Mouse (Mus musculus) forebrain, embryonic 11.5 days (tissue): ENCODE results near the gene Pecam1. TPM values are rescaled to one million over a fixed set of nuclear protein-coding genes. Genes with fewer than 3 reads are reported as not detected.
"Not testable (repeated sequence)": the region's sequence is repeated elsewhere in the genome, so short reads cannot be mapped to it uniquely, and the experiment has no call there.

Source experiments
- ATAC-seq: fragments of 200-750 bp; cut with Nextera tagmentation; replicated peaks from 2 replicates; pipeline ENCODE4 v1.8.0; 2017; ENCODE audit warnings: moderate TSS enrichment; ENCODE audit not compliant: low FRiP score
- DNase-seq: peaks from one replicate; pipeline ENCODE4 v3.0.0-alpha.2; 2017; ENCODE audit warnings: low spot score
- H3K27ac ChIP-seq: fragments of 300-500 bp; sonication (generic); 2 replicates; pipeline ENCODE4 v1.5.1; 2014; ENCODE audit warnings: low read depth, low read length
- H3K27me3 ChIP-seq: fragments of 300-500 bp; sonication (generic); 2 replicates; pipeline ENCODE4 v1.6.1; 2014; ENCODE audit warnings: mild to moderate bottlenecking, low read length, mixed read lengths; ENCODE audit not compliant: control insufficient read depth, insufficient read depth
- H3K36me3 ChIP-seq: fragments of 300-500 bp; sonication (generic); 2 replicates; pipeline ENCODE4 v1.6.1; 2014; ENCODE audit warnings: mild to moderate bottlenecking, low read length, moderate library complexity, mixed read lengths; ENCODE audit not compliant: control insufficient read depth, insufficient read depth
- H3K4me1 ChIP-seq: fragments of 300-500 bp; sonication (generic); replicated peaks from 2 replicates; pipeline ENCODE4 v1.6.1; 2014; ENCODE audit warnings: low read length, mixed read lengths; ENCODE audit not compliant: control insufficient read depth, insufficient read depth
- H3K4me2 ChIP-seq: fragments of 300-500 bp; sonication (generic); 2 replicates; pipeline ENCODE4 v1.6.1; 2014; ENCODE audit warnings: low read depth, mild to moderate bottlenecking, low read length, moderate library complexity, mixed read lengths; ENCODE audit not compliant: severe bottlenecking
- H3K4me3 ChIP-seq: fragments of 300-500 bp; sonication (generic); 2 replicates; pipeline ENCODE4 v1.5.1; 2014; ENCODE audit warnings: low read depth, low read length
- H3K9ac ChIP-seq: fragments of 300-500 bp; sonication (generic); 2 replicates; pipeline ENCODE4 v1.6.1; 2014; ENCODE audit warnings: low read length
- H3K9me3 ChIP-seq: fragments of 300-500 bp; sonication (generic); 2 replicates; pipeline ENCODE4 v1.6.1; 2016; ENCODE audit warnings: low read length, mixed read lengths; ENCODE audit not compliant: control insufficient read depth
- WGBS: fragments of 180-500 bp; shearing (Covaris S2); extraction: QIAGEN DNeasy Blood & Tissue Kit; methylation state at CpG from one replicate; pipeline ENCODE4 v1.1.7; 2014; 5-methylcytosine and 5-hydroxymethylcytosine counted together
- polyA plus RNA-seq: library from polyadenylated mRNA; unstranded; fragments of >200 nt; fragmentation: Nextera tagmentation; extraction: Ambion mirVana; gene quantifications from 2 replicates; pipeline ENCODE4 v1.2.1, GENCODE M21; 2014

Gene Pecam1
- polyA plus RNA-seq, 1 experiment from 2014 or later = 18.8 TPM

DNA sequence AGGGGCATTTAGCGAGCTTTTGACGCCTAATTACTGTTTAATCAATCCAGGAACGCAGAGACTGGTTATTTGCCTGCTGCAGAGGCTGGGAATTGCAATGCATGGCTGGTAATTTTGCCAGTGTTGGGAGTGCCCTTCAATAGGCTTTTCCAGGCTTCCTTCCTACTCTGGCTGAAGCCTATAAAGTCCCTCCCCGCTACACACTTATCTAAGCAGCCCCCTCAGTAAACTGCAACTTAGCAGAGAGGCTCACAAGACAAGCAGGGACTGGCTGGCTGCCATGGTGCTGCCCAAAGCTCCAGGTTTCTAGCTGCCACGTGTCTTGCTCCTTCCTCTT lies 111.1 kb downstream of the Pecam1 start:
- Histone ChIP-seq H3K4me1 (peaks cover 10% of the 10 kb centered on the region; the same call in 1 of the 2 replicates), H3K36me3 (no peaks in the 10 kb centered on the region), H3K27me3 (no peaks in the 10 kb centered on the region), H3K4me2 (no peak overlapping the region), H3K9me3 (no peaks in the 10 kb centered on the region), H3K9ac (no peak overlapping the region), H3K27ac (no peak overlapping the region), H3K4me3 (no peak overlapping the region)
- no peak for ATAC-seq
- WGBS = 10% methylated on average over 5 of the region's 5 CpGs
- DNase-seq = no peak

DNA sequence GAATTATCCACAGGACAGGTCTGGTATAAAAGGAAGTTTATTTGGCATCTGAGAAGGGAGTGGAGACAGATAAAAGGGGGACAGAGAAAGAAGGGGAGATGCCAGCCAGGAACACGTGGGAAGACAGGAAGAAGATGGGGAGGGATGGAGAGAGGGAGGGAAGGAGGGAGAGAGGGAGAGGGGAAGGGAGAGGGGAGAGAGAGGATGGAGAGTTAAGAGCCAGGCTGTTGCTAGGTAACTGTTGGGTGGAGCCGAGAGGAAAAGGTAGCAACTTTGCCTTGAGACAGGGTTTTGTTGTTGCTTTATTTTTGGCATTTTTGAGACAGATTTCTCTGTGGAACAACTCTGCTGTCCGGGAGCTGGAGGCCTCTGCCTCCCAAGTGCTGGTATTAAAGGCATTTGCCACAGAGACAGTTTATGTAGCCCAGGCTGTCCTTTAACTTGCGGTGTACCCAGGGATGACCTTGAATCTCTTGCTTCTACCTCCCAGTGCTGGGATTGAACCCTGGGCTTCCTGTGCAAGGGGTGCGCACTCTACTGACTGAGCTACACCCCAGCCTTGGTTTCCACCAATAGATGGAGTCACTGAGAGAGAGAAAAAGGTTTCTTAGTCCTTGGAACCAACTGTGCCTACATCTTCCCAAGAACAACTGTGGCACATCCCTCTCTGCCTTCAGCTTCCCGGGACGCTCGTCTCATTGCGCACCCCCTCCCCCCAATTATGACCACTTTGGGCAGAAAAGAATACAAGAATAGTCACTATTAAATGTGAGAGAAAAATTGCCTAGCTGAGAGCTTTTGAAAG lies 111.7 kb downstream of the Pecam1 start:
- 25% methylated on average over 9 of the region's 9 CpGs for WGBS
- Histone ChIP-seq H3K4me2 (no peak overlapping the region), H3K9me3 (no peaks in the 10 kb centered on the region), H3K4me1 (peaks cover 10% of the 10 kb centered on the region; the same call in 1 of the 2 replicates), H3K36me3 (no peaks in the 10 kb centered on the region), H3K27ac (no peak overlapping the region), H3K4me3 (no peak overlapping the region), H3K27me3 (no peaks in the 10 kb centered on the region), H3K9ac (no peak overlapping the region)
- no peak for ATAC-seq
- DNase-seq = no peak

DNA sequence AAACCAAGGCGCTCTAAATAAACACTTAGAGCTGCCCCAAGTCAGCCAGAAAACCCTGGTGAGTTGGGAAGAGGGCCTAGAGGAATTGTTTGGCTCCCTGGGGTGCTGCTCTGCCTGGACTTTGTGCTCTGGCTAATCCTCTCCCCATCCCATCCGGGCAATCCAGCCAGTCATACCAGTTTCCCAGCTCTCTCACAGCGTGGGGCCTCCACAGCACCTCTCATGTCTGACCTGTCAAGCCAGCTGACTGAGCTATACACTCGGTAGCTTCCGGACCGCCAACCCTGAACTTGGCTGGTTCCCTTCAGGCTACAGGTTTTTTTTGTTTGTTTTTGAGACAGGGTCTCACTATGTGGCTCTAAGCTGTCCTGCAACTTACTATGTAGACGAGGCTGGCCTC lies 112.7 kb downstream of the Pecam1 start:
- Histone ChIP-seq H3K4me2 (no peak overlapping the region), H3K9ac (no peak overlapping the region; the same call in 1 of the 2 replicates), H3K36me3 (no peaks in the 10 kb centered on the region), H3K9me3 (no peaks in the 10 kb centered on the region), H3K27ac (no peak overlapping the region), H3K4me1 (peaks cover 10% of the 10 kb centered on the region; the same call in 1 of the 2 replicates), H3K4me3 (no peak overlapping the region), H3K27me3 (no peaks in the 10 kb centered on the region)
- DNase-seq (no peak), ATAC-seq (no peak)
- 6% methylated on average over 7 of the region's 7 CpGs for WGBS

DNA sequence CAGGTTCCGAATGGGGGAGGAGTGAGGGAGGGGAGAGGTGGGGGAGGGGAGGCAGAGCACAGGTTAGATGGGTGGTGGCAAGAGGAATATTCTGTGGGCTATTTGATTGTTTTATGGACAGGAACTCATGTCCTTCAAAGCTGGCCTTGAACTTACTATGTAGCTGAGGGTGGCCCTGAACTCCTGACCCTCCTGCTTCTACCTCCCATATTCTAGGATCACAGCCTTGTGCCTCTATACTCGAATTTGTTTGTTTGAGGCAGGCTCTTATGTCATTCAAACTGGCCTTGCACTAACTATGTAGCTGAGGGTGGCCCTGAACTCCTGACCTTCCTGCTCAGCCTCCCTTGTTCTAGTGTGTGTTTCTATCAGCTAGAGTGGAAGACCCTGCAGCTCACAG lies 114.5 kb downstream of the Pecam1 start:
- Histone ChIP-seq H3K36me3 (no peaks in the 10 kb centered on the region), H3K4me3 (no peak overlapping the region), H3K9me3 (no peaks in the 10 kb centered on the region), H3K27ac (no peak overlapping the region), H3K4me2 (no peak overlapping the region), H3K4me1 (peaks cover 10% of the 10 kb centered on the region; the same call in 1 of the 2 replicates), H3K27me3 (no peaks in the 10 kb centered on the region), H3K9ac (no peak overlapping the region)
- 64% methylated on average over 2 of the region's 2 CpGs for WGBS
- DNase-seq = no peak
- no peak for ATAC-seq

DNA sequence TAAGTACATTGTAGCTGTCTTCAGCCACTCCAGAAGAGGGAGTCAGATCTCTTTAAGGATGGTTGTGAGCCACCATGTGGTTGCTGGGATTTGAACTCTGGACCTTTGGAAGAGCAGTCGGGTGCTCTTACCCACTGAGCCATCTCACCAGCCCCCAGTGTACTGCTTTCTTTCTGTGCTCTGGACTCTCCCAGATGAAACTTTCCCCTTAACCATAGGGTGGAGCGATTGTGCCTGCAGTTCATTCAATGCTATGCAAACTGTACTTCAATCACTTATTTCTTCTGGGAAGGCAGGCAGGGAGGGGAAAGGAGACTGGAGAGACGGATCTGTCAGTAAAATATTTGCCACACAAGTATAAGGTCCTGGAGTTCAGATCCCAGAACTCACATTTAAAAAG lies 116.3 kb downstream of the Pecam1 start:
- ATAC-seq, H3K9ac ChIP-seq: not testable (repeated sequence)
- WGBS = 90% methylated on average over 3 of the region's 3 CpGs

DNA sequence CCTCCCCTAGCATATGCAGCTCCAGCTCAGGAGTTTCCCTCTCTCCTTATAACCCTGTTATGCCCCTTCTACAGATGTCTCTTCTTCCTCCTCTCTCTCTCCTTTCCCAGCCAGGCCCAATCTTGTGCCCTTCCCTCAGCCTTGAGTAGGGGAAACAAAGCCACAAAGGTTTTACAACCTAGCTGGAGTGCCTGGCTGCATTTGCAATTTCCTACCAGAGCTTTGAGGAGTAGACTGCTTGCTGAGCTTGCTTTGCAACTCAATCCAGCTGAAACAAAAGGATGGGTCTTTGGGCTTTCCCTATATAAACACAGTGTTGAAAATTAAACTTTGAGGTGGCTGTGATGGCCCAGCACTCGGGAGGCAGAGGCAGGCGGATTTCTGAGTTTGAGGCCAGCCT lies 117.0 kb downstream of the Pecam1 start:
- H3K9me3 ChIP-seq = no peaks in the 10 kb centered on the region
- no peaks in the 10 kb centered on the region for H3K36me3 ChIP-seq
- H3K4me3 ChIP-seq = no peak overlapping the region
- DNase-seq (no peak), ATAC-seq (no peak)
- H3K27ac ChIP-seq = no peak overlapping the region
- H3K27me3 ChIP-seq = no peaks in the 10 kb centered on the region
- H3K4me1 ChIP-seq = 0 out of 2 replicates have a peak, but pooled peaks cover 6% of the 10 kb centered on the region
- H3K9ac ChIP-seq = no peak overlapping the region
- H3K4me2 ChIP-seq = no peak overlapping the region
- 97% methylated on average over 2 of the region's 2 CpGs for WGBS

More for the DNA sequence above, 116.3 kb downstream of the Pecam1 start:
- H3K27ac ChIP-seq, H3K27me3 ChIP-seq, H3K4me3 ChIP-seq, H3K4me1 ChIP-seq, H3K9me3 ChIP-seq, DNase-seq, H3K36me3 ChIP-seq, H3K4me2 ChIP-seq: not testable (repeated sequence)

DNA sequence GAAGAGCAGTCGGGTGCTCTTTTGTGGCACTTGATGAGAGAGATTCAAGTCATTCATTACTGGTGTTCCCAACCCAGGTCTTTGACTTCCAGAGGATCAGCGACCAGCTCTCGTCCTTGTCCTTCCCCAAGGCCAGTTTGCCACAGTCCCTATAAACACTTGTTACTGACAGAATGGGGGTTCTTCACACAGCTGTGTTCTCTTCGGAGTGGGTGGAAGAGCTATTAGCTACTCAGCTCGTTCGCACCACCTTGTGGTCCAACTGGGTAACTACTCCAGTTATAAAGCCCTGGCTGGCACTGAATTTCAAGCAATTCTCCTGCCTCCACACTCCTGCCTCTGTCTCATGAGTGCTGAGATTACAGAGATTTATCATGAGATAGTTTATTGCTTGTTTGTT lies 122.7 kb downstream of the Pecam1 start:
- peak; percentile 79 for DNase-seq
- 24% methylated on average over 6 of the region's 6 CpGs for WGBS
- Histone ChIP-seq H3K27ac (no peak overlapping the region), H3K27me3 (no peaks in the 10 kb centered on the region), H3K36me3 (no peaks in the 10 kb centered on the region), H3K9ac (no peak overlapping the region), H3K4me2 (no peak overlapping the region), H3K4me1 (no peaks in the 10 kb centered on the region), H3K4me3 (no peak overlapping the region), H3K9me3 (no peaks in the 10 kb centered on the region)
- ATAC-seq = 0 out of 2 replicates have a peak, but pooled peaks have one; percentile 30

DNA sequence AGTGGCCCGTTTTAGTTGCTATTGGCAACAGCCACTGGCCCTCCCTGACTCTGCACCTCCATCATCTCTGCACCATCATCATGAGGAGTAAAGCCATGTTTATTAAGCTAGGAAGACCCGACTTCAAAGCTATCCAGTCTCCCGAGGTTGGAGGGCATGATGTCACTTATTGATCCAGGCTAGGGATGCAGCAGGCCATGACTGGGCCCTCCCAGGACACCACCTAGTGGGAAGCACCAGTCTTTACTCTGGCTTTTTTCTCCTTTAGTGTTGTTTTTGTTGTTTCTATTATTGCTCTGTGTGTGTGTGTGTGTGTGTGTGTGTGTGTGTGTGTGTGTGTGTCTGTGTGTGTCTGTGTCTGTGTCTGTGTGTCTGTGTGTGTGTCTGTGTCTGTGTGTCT lies 124.9 kb downstream of the Pecam1 start:
- no peak overlapping the region for H3K9ac ChIP-seq
- no peaks in the 10 kb centered on the region for H3K36me3 ChIP-seq
- DNase-seq (no peak), ATAC-seq (no peak)
- H3K9me3 ChIP-seq = no peaks in the 10 kb centered on the region
- no peak overlapping the region for H3K4me3 ChIP-seq
- no peak overlapping the region for H3K4me2 ChIP-seq
- no peaks in the 10 kb centered on the region for H3K4me1 ChIP-seq
- H3K27ac ChIP-seq = no peak overlapping the region
- H3K27me3 ChIP-seq = no peaks in the 10 kb centered on the region
- 70% methylated on average over 3 of the region's 3 CpGs for WGBS

DNA sequence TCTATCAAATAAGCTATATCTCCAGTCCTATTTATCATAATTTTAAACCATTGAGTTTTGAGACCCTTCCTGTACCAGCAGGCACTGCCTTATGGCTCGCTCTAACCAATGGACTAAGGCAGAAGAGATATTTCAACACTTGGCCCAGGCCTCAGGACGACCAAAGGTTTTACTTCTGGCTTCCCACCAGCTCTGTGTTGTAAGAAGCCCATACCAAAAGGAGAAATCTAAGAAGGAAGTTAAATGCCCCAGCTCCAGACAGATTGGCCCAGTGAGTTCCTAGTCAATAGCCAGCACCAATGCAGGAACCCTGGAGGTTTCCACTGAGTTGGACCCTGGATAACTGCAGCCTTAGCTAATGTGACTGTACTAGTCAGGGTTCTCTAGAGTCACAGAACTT lies 126.8 kb downstream of the Pecam1 start:
- Histone ChIP-seq H3K27me3 (no peaks in the 10 kb centered on the region), H3K4me2 (no peak overlapping the region), H3K36me3 (no peaks in the 10 kb centered on the region), H3K27ac (no peak overlapping the region), H3K4me1 (no peaks in the 10 kb centered on the region), H3K4me3 (no peak overlapping the region), H3K9ac (no peak overlapping the region), H3K9me3 (no peaks in the 10 kb centered on the region)
- ATAC-seq = no peak
- DNase-seq = no peak
- 65% methylated on average over 2 of the region's 2 CpGs for WGBS
